In the genomic region with DNA sequence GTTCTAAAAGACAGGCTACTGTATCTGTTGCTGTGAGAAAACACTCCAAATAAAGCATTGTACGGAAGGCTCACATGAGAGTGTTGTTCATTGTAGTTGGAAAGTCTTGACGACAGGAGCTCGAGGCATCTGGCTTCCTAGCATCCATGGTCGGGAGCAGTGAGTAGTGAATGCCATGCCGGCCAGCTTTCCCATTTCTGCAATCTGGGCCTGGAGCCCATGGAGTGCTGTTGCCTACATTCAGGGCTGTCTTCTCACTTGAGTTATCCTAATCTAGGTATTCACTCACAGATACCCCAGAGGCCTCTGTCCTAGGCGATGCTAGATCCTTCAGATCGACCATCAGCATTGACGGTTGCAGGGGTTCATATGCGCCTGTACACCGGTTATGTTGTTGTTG, we compare ENCODE assay signal across 18 mouse cellular contexts.
A peak's percentile ranks its signal among the peaks of the same experiment; 100 is the strongest.
DNase-seq lines count a peak whose midpoint lies in the region; ATAC-seq and TF ChIP-seq lines count a peak whose summit lies in the region.
"Had no signal": no experiment of that assay in that cellular context is flagged by ENCODE, and none has a peak within 500 bp of the region (broad histone marks: within the 10 kb centered on the region; RNA-seq: fewer than 3 reads in every experiment).

No protein-coding gene starts in this region.

- DNase-seq in heart, embryonic 10.5 days (ENCODE audit: low spot score), result no peak
- no peak for DNase-seq in midbrain, embryonic 10.5 days (ENCODE audit: low spot score)
- DNase-seq in layer of hippocampus, adult 2 months (ENCODE audit: low spot score in 2 of 2), result peak; percentile 38 to 51
- DNase-seq in layer of hippocampus, postnatal 14 days (ENCODE audit: low spot score in 2 of 2), result peak; percentile 43 to 65
- DNase-seq in kidney, postnatal 14 days, result no peak
- DNase-seq: gastrocnemius, postnatal 36 days; kidney, adult 18-20 months; kidney, postnatal 4 days; liver, postnatal 0 days; lung, postnatal 14 days; right cerebral cortex, adult 18-20 months had no signal

- H3K4me3 ChIP-seq in heart, embryonic 13.5 days, result no peak overlapping the region
- no peak overlapping the region for H3K4me3 ChIP-seq in heart, embryonic 10.5 days
- no peak overlapping the region for H3K4me3 ChIP-seq in midbrain, embryonic 10.5 days
- no peak overlapping the region for H3K4me3 ChIP-seq in midbrain, embryonic 15.5 days
- no peak overlapping the region for H3K4me3 ChIP-seq in layer of hippocampus, adult 2 months
- H3K4me3 ChIP-seq: heart, embryonic 15.5 days; limb, embryonic 15.5 days; megakaryocyte, embryonic 14.5 days had no signal

- H3K27me3 ChIP-seq in heart, embryonic 13.5 days (replicated peaks), result no peaks in the 10 kb centered on the region
- H3K27me3 ChIP-seq in heart, embryonic 10.5 days (ENCODE audit: insufficient read depth, poor library complexity, severe bottlenecking), result no peaks in the 10 kb centered on the region
- H3K27me3 ChIP-seq in midbrain, embryonic 10.5 days (ENCODE audit: low read depth, poor library complexity, severe bottlenecking), result no peaks in the 10 kb centered on the region
- no peaks in the 10 kb centered on the region for H3K27me3 ChIP-seq in midbrain, embryonic 15.5 days (replicated peaks)
- H3K27me3 ChIP-seq: heart, embryonic 15.5 days; limb, embryonic 15.5 days; megakaryocyte, embryonic 14.5 days; Patski had no signal

- WGBS in heart, embryonic 13.5 days, result 69% methylated on average over 10 of the region's 10 CpGs
- 74% methylated on average over 10 of the region's 10 CpGs for WGBS in heart, embryonic 10.5 days
- WGBS in midbrain, embryonic 10.5 days, result 90% methylated on average over 10 of the region's 10 CpGs
- 80% methylated on average over 10 of the region's 10 CpGs for WGBS in midbrain, embryonic 15.5 days

- H3K9ac ChIP-seq in heart, embryonic 13.5 days, result no peak overlapping the region
- H3K9ac ChIP-seq in midbrain, embryonic 15.5 days, result no peak overlapping the region
- H3K9ac ChIP-seq: heart, embryonic 15.5 days; limb, embryonic 15.5 days; liver, postnatal 0 days had no signal

- ATAC-seq in heart, embryonic 13.5 days (ENCODE audit: extremely low read depth, insufficient number of reproducible peaks, low FRiP score, low TSS enrichment), result no peak
- no peak for ATAC-seq in midbrain, embryonic 15.5 days (replicated peaks)
- ATAC-seq: activated CD4-positive, CD25-positive, alpha-beta regulatory T cell, adult 4 months; liver, postnatal 0 days; Patski had no signal

- H3K36me3 ChIP-seq in heart, embryonic 13.5 days, result peaks cover 12% of the 10 kb centered on the region; the same call in 1 of the 2 replicates
- 0 out of 2 replicates have a peak, but pooled peaks cover 3% of the 10 kb centered on the region for H3K36me3 ChIP-seq in heart, embryonic 10.5 days
- peaks cover 22% of the 10 kb centered on the region for H3K36me3 ChIP-seq in midbrain, embryonic 10.5 days
- H3K36me3 ChIP-seq in midbrain, embryonic 15.5 days (replicated peaks), result no peaks in the 10 kb centered on the region
- H3K36me3 ChIP-seq: heart, embryonic 15.5 days; limb, embryonic 15.5 days had no signal

- H3K4me2 ChIP-seq in heart, embryonic 13.5 days, result no peak overlapping the region
- no peak overlapping the region for H3K4me2 ChIP-seq in midbrain, embryonic 15.5 days
- H3K4me2 ChIP-seq: heart, embryonic 15.5 days; limb, embryonic 15.5 days had no signal

- peaks cover 58% of the 10 kb centered on the region for H3K4me1 ChIP-seq in heart, embryonic 13.5 days
- H3K4me1 ChIP-seq in heart, embryonic 10.5 days, result peaks cover 44% of the 10 kb centered on the region
- H3K4me1 ChIP-seq in midbrain, embryonic 10.5 days, result peaks cover 57% of the 10 kb centered on the region
- peaks cover 47% of the 10 kb centered on the region for H3K4me1 ChIP-seq in midbrain, embryonic 15.5 days

- H3K27ac ChIP-seq in heart, embryonic 13.5 days (replicated peaks), result peak overlapping the region; percentile 38; the same call in 1 of the 2 replicates
- no peak overlapping the region for H3K27ac ChIP-seq in heart, embryonic 10.5 days
- 0 out of 2 replicates have a peak overlapping the region, but pooled peaks have one; percentile 15 for H3K27ac ChIP-seq in midbrain, embryonic 10.5 days (replicated peaks)
- H3K27ac ChIP-seq in midbrain, embryonic 15.5 days, result no peak overlapping the region
- peak overlapping the region; percentile 66 for H3K27ac ChIP-seq in layer of hippocampus, adult 2 months
- H3K27ac ChIP-seq: heart, embryonic 15.5 days; limb, embryonic 15.5 days had no signal

- no peaks in the 10 kb centered on the region for H3K9me3 ChIP-seq in heart, embryonic 13.5 days
- H3K9me3 ChIP-seq in heart, embryonic 10.5 days, result no peaks in the 10 kb centered on the region
- H3K9me3 ChIP-seq in midbrain, embryonic 10.5 days (replicated peaks), result no peaks in the 10 kb centered on the region
- H3K9me3 ChIP-seq in midbrain, embryonic 15.5 days, result no peaks in the 10 kb centered on the region
- H3K9me3 ChIP-seq: heart, embryonic 15.5 days; limb, embryonic 15.5 days; megakaryocyte, embryonic 14.5 days had no signal

- TF ChIP-seq CTCF in layer of hippocampus, adult 2 months (conservative IDR thresholded peaks at IDR 0.05), result no peak

Comparison
In these comparisons a context has a peak if more than half of its experiments do, and no peak if none do; other contexts are left out.
1. H3K27ac ChIP-seq: peak in heart, embryonic 13.5 days (single experiment), midbrain, embryonic 10.5 days (single experiment) and layer of hippocampus, adult 2 months (single experiment); none in heart, embryonic 10.5 days (single experiment) and midbrain, embryonic 15.5 days (single experiment).
2. DNase-seq: peak in layer of hippocampus, adult 2 months (2 of 2) and layer of hippocampus, postnatal 14 days (2 of 2); none in heart, embryonic 10.5 days (single experiment), midbrain, embryonic 10.5 days (single experiment) and kidney, postnatal 14 days (single experiment).